Mouse (Mus musculus) kidney, embryonic 14.5 days (tissue): ENCODE measurements around the gene Gm9745. TPM values are rescaled to one million over a fixed set of nuclear protein-coding genes. Genes with fewer than 3 reads are reported as not detected.
"Not testable (repeated sequence)": the region's sequence is repeated elsewhere in the genome, so short reads cannot be mapped to it uniquely, and the experiment has no call there.

Source experiments
- ATAC-seq: fragments of 200-750 bp; cut with Nextera tagmentation; 2 replicates; pipeline ENCODE4 v1.8.0; 2017; ENCODE audit warnings: moderate number of reproducible peaks, mild to moderate bottlenecking, moderate TSS enrichment, moderate library complexity; ENCODE audit not compliant: low FRiP score, low TSS enrichment
- H3K27ac ChIP-seq: fragments of 300-500 bp; sonication (generic); 2 replicates; pipeline ENCODE4 v1.5.1; 2014; ENCODE audit warnings: low read depth, mild to moderate bottlenecking, low read length, moderate library complexity, mixed read lengths
- H3K27me3 ChIP-seq: fragments of 300-500 bp; sonication (generic); 2 replicates; pipeline ENCODE4 v1.6.1; 2014; ENCODE audit warnings: mild to moderate bottlenecking, low read length; ENCODE audit not compliant: control insufficient read depth, insufficient read depth
- H3K36me3 ChIP-seq: fragments of 300-500 bp; sonication (generic); 2 replicates; pipeline ENCODE4 v1.6.1; 2014; ENCODE audit warnings: low read length, mixed read lengths; ENCODE audit not compliant: control insufficient read depth, insufficient read depth
- H3K4me1 ChIP-seq: fragments of 300-500 bp; sonication (generic); 2 replicates; pipeline ENCODE4 v1.6.1; 2014; ENCODE audit warnings: low read length, mixed read lengths; ENCODE audit not compliant: control insufficient read depth, insufficient read depth
- H3K4me2 ChIP-seq: fragments of 300-500 bp; sonication (generic); replicated peaks from 2 replicates; pipeline ENCODE4 v1.6.1; 2014; ENCODE audit warnings: low read depth, mild to moderate bottlenecking, low read length
- H3K4me3 ChIP-seq: fragments of 300-500 bp; sonication (generic); 2 replicates; pipeline ENCODE4 v1.5.1; 2014; ENCODE audit warnings: mild to moderate bottlenecking, low read length
- H3K9ac ChIP-seq: fragments of 300-500 bp; sonication (generic); 2 replicates; pipeline ENCODE4 v1.6.1; 2014; ENCODE audit warnings: low read depth, mild to moderate bottlenecking, low read length, moderate library complexity
- H3K9me3 ChIP-seq: fragments of 300-500 bp; sonication (generic); 2 replicates; pipeline ENCODE4 v1.6.1; 2016; ENCODE audit warnings: low read length; ENCODE audit not compliant: control insufficient read depth
- WGBS: fragments of 180-500 bp; shearing (Covaris S2); extraction: QIAGEN DNeasy Blood & Tissue Kit; methylation state at CpG from one replicate; pipeline ENCODE4 v1.1.7; 2014; 5-methylcytosine and 5-hydroxymethylcytosine counted together
- polyA plus RNA-seq: library from polyadenylated mRNA; unstranded; fragments of >200 nt; fragmentation: Nextera tagmentation; extraction: Ambion mirVana; gene quantifications from 2 replicates; pipeline ENCODE4 v1.2.1, GENCODE M21; 2014

Gm9745 gene
- polyA plus RNA-seq: not detected in 2 replicates

DNA sequence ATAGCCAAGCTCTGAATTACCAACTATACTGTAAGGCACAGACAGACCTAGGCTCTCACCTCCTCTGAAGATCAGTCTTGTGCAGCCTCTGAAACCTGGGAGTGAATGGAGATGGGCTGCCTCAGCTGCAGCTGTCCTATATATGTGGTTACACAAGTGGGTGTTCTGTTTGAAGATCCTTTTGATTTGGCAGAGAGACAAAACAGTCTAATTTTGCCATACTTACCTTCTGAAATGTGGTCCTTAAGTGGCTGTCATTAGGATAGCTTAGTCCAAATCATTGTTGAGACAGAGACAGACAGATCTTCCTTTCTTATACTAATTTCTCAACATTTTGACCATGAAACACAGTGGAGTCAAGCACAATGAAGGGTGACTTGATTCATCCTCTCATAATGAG, at the start of gene Gm9745:
Gm9745 (minus strand) TSS at position 101 of the 400 bp plus-strand sequence.
- ATAC-seq: not testable (repeated sequence)

DNA sequence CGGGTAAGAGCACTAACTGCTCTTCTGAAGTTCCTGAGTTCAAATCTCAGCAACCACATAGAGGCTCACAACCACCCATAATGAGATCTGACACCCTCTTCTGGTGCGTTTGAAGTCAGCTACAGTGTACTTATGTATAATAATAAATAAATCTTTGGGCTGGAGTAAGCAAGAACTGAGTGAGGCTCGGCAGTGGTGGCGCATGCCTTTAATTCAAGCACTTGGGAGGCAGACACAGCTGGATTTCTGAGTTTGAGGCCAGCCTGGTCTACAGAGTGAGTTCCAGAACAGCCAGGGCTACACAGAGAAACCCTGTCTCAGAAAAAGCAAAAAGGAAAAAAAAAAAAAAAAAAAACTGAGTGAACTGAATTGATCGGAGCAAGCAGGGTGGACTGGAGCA, 49.2 kb upstream of the Gm9745 start:
- not testable (repeated sequence) for H3K36me3 ChIP-seq, H3K27ac ChIP-seq, H3K4me1 ChIP-seq, H3K9ac ChIP-seq, H3K4me2 ChIP-seq, H3K9me3 ChIP-seq, H3K27me3 ChIP-seq, ATAC-seq, H3K4me3 ChIP-seq
- WGBS: 87% methylated on average over 5 of the region's 5 CpGs

More for the DNA sequence above, at the start of gene Gm9745:
- H3K9ac ChIP-seq, H3K27ac ChIP-seq, H3K27me3 ChIP-seq, H3K36me3 ChIP-seq, H3K4me2 ChIP-seq, H3K4me1 ChIP-seq, H3K9me3 ChIP-seq, H3K4me3 ChIP-seq: not testable (repeated sequence)

DNA sequence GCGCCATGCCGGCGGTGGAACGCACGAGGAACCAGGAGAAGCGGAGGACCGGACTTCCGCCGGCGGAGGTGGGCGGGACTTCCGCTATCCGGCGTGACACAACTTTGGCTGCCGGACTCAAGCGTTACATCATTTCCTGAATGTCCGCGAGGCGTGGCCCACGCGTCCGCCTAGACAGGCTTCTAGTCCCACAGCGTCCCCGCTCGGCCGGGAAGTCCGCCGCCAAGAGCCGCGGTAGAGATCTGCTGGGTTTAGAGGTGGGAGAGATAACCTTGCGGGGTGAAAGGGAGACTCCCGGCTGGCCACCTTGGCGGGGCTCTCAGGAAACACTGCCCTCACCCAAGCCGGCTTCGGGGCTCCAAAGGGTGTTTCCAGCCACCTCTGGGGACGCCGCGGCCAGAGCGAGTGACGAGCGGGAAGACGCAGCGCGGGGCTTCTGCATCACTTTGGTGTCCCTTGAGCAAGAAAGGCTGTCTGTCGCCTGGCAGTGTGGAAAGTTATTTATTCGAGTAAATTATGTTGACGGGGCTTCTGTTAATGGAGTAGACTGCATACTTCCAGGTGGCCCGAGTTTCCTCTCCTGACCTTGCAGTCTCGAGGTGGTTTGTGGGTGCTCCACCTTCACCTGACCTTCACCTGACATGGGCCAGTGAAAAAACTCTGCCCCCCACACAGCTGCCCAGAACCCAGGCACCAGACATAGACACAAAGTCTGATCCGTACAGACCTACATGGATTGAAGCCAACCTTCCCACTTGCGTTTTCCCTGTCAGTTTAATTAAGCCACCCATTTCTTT, 48.2 kb upstream of the Gm9745 start, which contains the start of gene Gtpbp4:
Gtpbp4 (minus strand) TSS at position 94 of the 797 bp plus-strand sequence.
- H3K4me1 ChIP-seq: peaks cover 7% of the 10 kb centered on the region

DNA sequence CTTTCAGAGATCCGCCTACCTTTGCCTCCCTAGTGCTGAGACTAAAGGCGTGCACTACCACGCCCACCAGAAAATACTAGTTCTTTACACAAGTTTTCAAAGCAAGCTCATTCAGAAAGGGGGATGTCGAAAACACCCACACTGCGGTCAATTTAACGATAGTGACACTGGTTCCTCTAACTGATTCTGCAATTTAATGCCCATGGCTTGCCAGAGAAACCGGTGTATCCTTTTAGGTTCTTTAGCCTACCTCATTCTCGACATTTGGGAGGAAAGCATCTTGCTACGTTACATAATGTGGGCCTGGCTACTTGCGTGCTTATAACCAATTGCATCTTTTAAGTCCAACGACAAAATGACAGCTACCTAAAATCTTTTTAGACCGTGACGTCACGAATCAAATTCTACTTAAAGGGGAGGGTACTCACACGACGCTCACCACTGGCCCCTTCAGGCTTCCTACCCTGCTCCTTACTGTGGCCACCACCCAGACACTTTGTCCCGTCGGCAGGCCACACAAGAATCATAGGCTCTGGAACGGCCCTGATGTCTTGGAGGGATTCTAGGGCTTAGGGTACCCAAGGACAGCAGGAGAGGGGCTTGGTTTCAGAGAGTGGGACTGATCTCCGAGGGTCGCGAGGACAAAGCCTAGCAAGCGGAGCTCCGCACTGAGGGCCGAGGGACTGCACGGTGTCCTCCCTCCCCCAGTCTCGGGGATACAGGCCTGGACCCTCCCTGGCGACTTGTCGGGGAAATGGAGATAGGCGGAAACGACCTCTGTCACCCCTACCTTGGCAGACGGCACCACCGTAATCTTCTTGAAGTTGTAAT, 47.3 kb upstream of the Gm9745 start:
- H3K4me3 ChIP-seq: peak overlapping the region; percentile 93
- H3K36me3 ChIP-seq: peaks cover 16% of the 10 kb centered on the region; the same call in 1 of the 2 replicates
- peak overlapping the region; percentile 84 for H3K4me2 ChIP-seq
- peak; percentile 67; the same call in 1 of the 2 replicates for ATAC-seq
- peak overlapping the region; percentile 81 for H3K9ac ChIP-seq
- H3K9me3 ChIP-seq: no peaks in the 10 kb centered on the region
- no peaks in the 10 kb centered on the region for H3K27me3 ChIP-seq
- 4% methylated on average over 33 of the region's 33 CpGs for WGBS
- H3K4me1 ChIP-seq: peaks cover 7% of the 10 kb centered on the region
- H3K27ac ChIP-seq: no peak overlapping the region

More for the DNA sequence above, 48.2 kb upstream of the Gm9745 start, which contains the start of gene Gtpbp4:
- ATAC-seq: peak; percentile 98
- peak within 1 kb of the TSS; percentile 84 for H3K9ac ChIP-seq
- WGBS: 1% methylated on average over 51 of the region's 51 CpGs
- peaks cover 8% of the 10 kb centered on the region; the same call in 1 of the 2 replicates for H3K36me3 ChIP-seq
- H3K27ac ChIP-seq: 0 out of 2 replicates have a peak within 1 kb of the TSS, but pooled peaks have one; percentile 65
- H3K4me3 ChIP-seq: peak within 1 kb of the TSS; percentile 93
- H3K27me3 ChIP-seq: no peaks in the 10 kb centered on the region
- H3K4me2 ChIP-seq: peak within 1 kb of the TSS; percentile 84
- no peaks in the 10 kb centered on the region for H3K9me3 ChIP-seq

DNA sequence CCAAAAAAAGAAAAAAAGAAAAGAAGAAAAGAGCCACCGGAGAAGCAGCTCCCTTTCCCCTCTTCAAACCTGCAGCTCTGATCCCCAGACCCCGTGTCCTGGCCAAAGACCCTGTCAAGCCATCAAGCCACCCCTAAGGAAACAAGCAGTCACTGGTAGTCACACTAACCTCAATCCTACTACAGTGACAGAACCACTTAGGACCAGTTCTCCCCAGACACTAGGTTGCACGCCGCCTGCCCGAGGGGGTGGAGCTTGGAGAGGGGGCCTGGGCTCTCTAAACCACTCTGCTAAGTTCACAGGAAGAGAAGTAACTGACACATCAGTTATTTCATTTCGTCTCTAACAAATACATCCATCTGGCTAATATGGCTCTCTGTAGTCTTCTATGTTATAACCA, 44.2 kb upstream of the Gm9745 start:
- Histone ChIP-seq H3K9ac (no peak overlapping the region), H3K27ac (no peak overlapping the region), H3K4me1 (peaks cover 7% of the 10 kb centered on the region), H3K4me2 (no peak overlapping the region), H3K4me3 (no peak overlapping the region), H3K36me3 (peaks cover 41% of the 10 kb centered on the region), H3K9me3 (no peaks in the 10 kb centered on the region), H3K27me3 (no peaks in the 10 kb centered on the region)
- no peak for ATAC-seq
- WGBS: 93% methylated on average over 6 of the region's 6 CpGs

DNA sequence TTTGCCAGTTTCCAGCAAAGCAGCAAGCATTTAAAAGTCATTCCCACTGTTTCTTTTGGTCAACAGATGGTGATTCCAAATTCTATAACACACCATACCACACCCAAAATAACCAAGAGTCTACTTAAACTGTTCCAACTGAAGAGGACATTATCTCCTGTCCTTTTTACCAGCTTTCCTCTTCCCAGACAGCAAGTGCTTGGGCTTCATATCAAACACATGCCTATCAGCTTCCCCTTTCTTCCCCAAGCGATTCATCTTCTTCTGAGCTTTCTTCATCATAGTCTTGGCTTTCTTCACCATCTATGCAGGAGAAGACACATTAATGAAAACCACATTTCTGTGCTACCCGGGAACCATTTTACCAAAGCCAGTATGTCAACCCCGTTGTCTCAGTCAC, 24.9 kb upstream of the Gm9745 start:
- no peaks in the 10 kb centered on the region for H3K27me3 ChIP-seq
- WGBS: 90% methylated on average over 3 of the region's 3 CpGs
- H3K4me3 ChIP-seq: no peak overlapping the region
- H3K9me3 ChIP-seq: no peaks in the 10 kb centered on the region
- no peak overlapping the region for H3K27ac ChIP-seq
- no peak overlapping the region for H3K4me2 ChIP-seq
- H3K36me3 ChIP-seq: peaks cover 83% of the 10 kb centered on the region
- H3K9ac ChIP-seq: no peak overlapping the region
- no peak for ATAC-seq
- no peaks in the 10 kb centered on the region for H3K4me1 ChIP-seq

DNA sequence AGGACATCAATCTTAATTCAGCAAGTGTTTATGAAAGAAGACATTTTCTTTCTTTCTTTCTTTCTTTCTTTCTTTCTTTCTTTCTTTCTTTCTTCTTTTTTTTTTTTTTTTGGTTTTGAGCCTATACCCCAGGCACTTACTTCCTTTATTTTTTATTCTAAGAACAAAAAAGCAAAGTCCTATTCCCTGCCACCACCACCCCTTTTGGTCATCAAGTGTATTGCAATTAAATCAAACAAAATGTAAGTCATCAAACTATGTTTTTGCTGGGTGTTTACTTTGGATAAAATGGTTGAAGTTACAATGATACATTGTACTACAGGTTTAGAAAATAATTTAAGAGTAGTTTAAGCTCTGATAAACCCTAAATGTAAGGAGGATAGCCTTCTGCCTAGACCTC, 24.3 kb upstream of the Gm9745 start:
- Histone ChIP-seq H3K4me2 (no peak overlapping the region), H3K4me1 (no peaks in the 10 kb centered on the region), H3K4me3 (no peak overlapping the region), H3K9me3 (no peaks in the 10 kb centered on the region), H3K27ac (no peak overlapping the region), H3K9ac (no peak overlapping the region), H3K36me3 (peaks cover 80% of the 10 kb centered on the region), H3K27me3 (no peaks in the 10 kb centered on the region)
- no peak for ATAC-seq

DNA sequence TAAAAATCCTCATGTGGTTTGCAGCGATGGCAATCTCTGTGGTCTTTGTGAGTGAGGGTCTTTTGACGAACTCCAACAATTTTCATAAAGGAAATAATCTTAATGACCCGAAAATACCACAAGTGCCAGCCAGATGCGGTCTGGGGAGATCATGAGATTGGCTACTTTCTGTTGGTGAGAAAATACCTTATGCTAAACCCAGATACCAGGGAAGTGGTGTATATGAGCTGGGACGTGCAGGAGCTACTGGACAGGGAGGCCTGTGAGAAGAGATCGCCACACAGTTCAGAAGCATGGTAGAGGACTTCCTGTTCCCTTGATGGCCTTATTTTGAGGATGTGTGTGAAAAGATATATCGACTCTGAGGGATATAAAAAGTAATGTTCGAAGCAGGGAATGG, 19.7 kb upstream of the Gm9745 start:
- no peak overlapping the region for H3K4me3 ChIP-seq
- no peak overlapping the region for H3K9ac ChIP-seq
- H3K4me2 ChIP-seq: no peak overlapping the region
- no peaks in the 10 kb centered on the region for H3K9me3 ChIP-seq
- 92% methylated on average over 8 of the region's 8 CpGs for WGBS
- H3K36me3 ChIP-seq: peaks cover 34% of the 10 kb centered on the region
- H3K4me1 ChIP-seq: no peaks in the 10 kb centered on the region
- H3K27ac ChIP-seq: no peak overlapping the region
- no peaks in the 10 kb centered on the region for H3K27me3 ChIP-seq
- no peak for ATAC-seq

DNA sequence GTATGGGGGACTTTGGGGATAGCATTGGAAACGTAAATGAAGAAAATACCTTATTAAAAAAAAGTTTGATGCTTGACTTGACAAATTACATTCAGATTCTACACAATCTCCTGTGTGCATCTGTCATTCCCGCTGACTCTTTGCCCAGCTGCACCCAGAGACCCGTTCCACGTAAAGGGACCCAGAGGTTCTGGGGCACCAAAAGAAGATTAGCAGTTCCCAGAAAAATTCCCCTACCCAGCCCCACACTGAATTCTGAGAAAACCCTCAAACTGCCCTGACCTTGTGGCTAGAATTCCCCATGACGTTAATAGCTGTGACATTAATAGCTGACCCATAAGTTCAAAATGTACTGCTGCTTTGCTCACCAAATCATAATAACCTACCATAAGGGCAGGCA, 17.2 kb upstream of the Gm9745 start:
- Histone ChIP-seq H3K9ac (no peak overlapping the region), H3K4me3 (no peak overlapping the region), H3K4me1 (no peaks in the 10 kb centered on the region), H3K27ac (no peak overlapping the region), H3K27me3 (no peaks in the 10 kb centered on the region), H3K36me3 (peaks cover 16% of the 10 kb centered on the region; the same call in 1 of the 2 replicates), H3K9me3 (no peaks in the 10 kb centered on the region), H3K4me2 (no peak overlapping the region)
- no peak for ATAC-seq
- 96% methylated on average over 5 of the region's 5 CpGs for WGBS
